Mouse (Mus musculus): ENCODE data around the gene Taar1. TPM values are rescaled to one million over a fixed set of nuclear protein-coding genes. Genes with fewer than 3 reads are reported as not detected.

The Taar1 gene
- polyA plus RNA-seq (2015; fragmentation: Nextera tagmentation; extraction: Ambion mirVana) = not detected in 2 replicates

DNA sequence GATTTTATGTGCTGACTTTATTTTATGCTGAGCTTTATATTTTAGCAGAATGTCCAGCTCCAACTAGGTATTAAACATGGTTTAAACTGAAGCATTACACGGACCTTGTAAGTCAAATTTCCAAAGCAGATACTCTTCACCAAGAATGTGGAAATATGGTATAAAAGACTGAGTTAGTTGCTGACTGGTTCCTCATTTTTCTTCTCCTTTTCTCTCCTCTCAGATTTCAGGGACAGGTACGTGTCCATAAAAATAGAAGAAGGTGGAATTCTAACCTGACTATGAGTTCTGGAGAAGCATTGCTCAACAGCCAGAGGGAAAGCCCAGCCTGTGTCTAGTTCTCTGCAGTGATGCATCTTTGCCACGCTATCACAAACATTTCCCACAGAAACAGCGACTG, at the start of gene Taar1:
Taar1 (plus strand) TSS at position 301 of the 400 bp plus-strand sequence.
- WGBS = 92% methylated on average over 4 of the region's 4 CpGs
- Histone ChIP-seq H3K4me1 (ENCODE audit: control insufficient read depth, insufficient read depth, low read depth, low read length) (no peaks in the 10 kb centered on the region), H3K9ac (ENCODE audit: low read depth, low read length) (no peak within 1 kb of the TSS), H3K4me2 (ENCODE audit: low read length) (no peak within 1 kb of the TSS), H3K4me3 (ENCODE audit: low read length) (no peak within 1 kb of the TSS), H3K9me3 (ENCODE audit: control insufficient read depth, low read length) (no peaks in the 10 kb centered on the region), H3K36me3 (ENCODE audit: control insufficient read depth, insufficient read depth, low read length) (no peaks in the 10 kb centered on the region), H3K27ac (ENCODE audit: low read depth, low read length) (no peak within 1 kb of the TSS), H3K27me3 (replicated peaks; ENCODE audit: control insufficient read depth, insufficient read depth, low read length) (no peaks in the 10 kb centered on the region)
- no peak for ATAC-seq

- no peak overlapping the region for H3K4me3 ChIP-seq (ENCODE audit: low read length)
- H3K36me3 ChIP-seq (ENCODE audit: control insufficient read depth, insufficient read depth, low read length) = no peaks in the 10 kb centered on the region
- no peak overlapping the region for H3K9ac ChIP-seq (ENCODE audit: low read depth, low read length)
- H3K27ac ChIP-seq (ENCODE audit: low read depth, low read length) = no peak overlapping the region
- H3K9me3 ChIP-seq (ENCODE audit: control insufficient read depth, low read length) = no peaks in the 10 kb centered on the region
- WGBS = 93% methylated on average over 6 of the region's 6 CpGs
- ATAC-seq = no peak
- H3K4me1 ChIP-seq (ENCODE audit: control insufficient read depth, insufficient read depth, low read depth, low read length) = no peaks in the 10 kb centered on the region
- H3K27me3 ChIP-seq (replicated peaks; ENCODE audit: control insufficient read depth, insufficient read depth, low read length) = no peaks in the 10 kb centered on the region
- no peak overlapping the region for H3K4me2 ChIP-seq (ENCODE audit: low read length)
Observed at GRCm38 (mm10) chr10:23880695-23881094, 39.5 kb upstream of the Taar1 start.

GRCm38 (mm10) chr10:23884910-23885309, 35.2 kb upstream of the Taar1 start:
- no peaks in the 10 kb centered on the region for H3K27me3 ChIP-seq (replicated peaks; ENCODE audit: control insufficient read depth, insufficient read depth, low read length)
- 83% methylated on average over 1 of the region's 1 CpGs for WGBS
- no peaks in the 10 kb centered on the region for H3K4me1 ChIP-seq (ENCODE audit: control insufficient read depth, insufficient read depth, low read depth, low read length)
- no peak overlapping the region for H3K9ac ChIP-seq (ENCODE audit: low read depth, low read length)
- no peak overlapping the region for H3K27ac ChIP-seq (ENCODE audit: low read depth, low read length)
- ATAC-seq = no peak
- H3K4me2 ChIP-seq (ENCODE audit: low read length) = no peak overlapping the region
- no peaks in the 10 kb centered on the region for H3K9me3 ChIP-seq (ENCODE audit: control insufficient read depth, low read length)
- no peaks in the 10 kb centered on the region for H3K36me3 ChIP-seq (ENCODE audit: control insufficient read depth, insufficient read depth, low read length)
- H3K4me3 ChIP-seq (ENCODE audit: low read length) = no peak overlapping the region

DNA sequence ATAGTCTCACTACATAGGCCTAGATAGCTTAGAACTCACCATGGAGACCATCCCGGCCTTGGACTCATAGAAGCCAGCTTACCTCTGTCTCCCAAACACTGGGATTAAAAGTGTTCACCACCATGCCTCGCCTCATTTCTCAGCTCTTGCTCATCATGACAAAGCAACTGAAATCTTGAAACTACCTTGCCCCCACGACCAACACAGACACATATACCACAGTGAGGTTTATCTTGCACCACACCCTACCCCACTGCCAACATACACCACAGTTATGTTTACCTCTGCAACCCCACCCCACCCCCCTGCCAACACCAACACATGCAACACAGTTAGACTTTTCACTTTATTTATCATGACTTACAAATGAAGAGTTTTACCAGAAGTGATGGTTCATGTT, 34.1 kb upstream of the Taar1 start:
- 83% methylated on average over 3 of the region's 3 CpGs for WGBS
- ATAC-seq = no peak

GRCm38 (mm10) chr10:23892987-23893386, 27.2 kb upstream of the Taar1 start:
- 93% methylated on average over 1 of the region's 1 CpGs for WGBS
- Histone ChIP-seq H3K4me3 (ENCODE audit: low read length) (no peak overlapping the region), H3K9ac (ENCODE audit: low read depth, low read length) (no peak overlapping the region), H3K36me3 (ENCODE audit: control insufficient read depth, insufficient read depth, low read length) (no peaks in the 10 kb centered on the region), H3K27me3 (replicated peaks; ENCODE audit: control insufficient read depth, insufficient read depth, low read length) (no peaks in the 10 kb centered on the region), H3K4me2 (ENCODE audit: low read length) (no peak overlapping the region), H3K9me3 (ENCODE audit: control insufficient read depth, low read length) (no peaks in the 10 kb centered on the region), H3K4me1 (ENCODE audit: control insufficient read depth, insufficient read depth, low read depth, low read length) (no peaks in the 10 kb centered on the region), H3K27ac (ENCODE audit: low read depth, low read length) (no peak overlapping the region)
- no peak for ATAC-seq

More for the DNA sequence above, 34.1 kb upstream of the Taar1 start:
- H3K4me1 ChIP-seq (ENCODE audit: control insufficient read depth, insufficient read depth, low read depth, low read length) = no peaks in the 10 kb centered on the region
- H3K9me3 ChIP-seq (ENCODE audit: control insufficient read depth, low read length) = no peaks in the 10 kb centered on the region
- H3K4me3 ChIP-seq (ENCODE audit: low read length) = no peak overlapping the region
- H3K36me3 ChIP-seq (ENCODE audit: control insufficient read depth, insufficient read depth, low read length) = no peaks in the 10 kb centered on the region
- no peak overlapping the region for H3K9ac ChIP-seq (ENCODE audit: low read depth, low read length)
- H3K27ac ChIP-seq (ENCODE audit: low read depth, low read length) = no peak overlapping the region
- H3K4me2 ChIP-seq (ENCODE audit: low read length) = no peak overlapping the region
- H3K27me3 ChIP-seq (replicated peaks; ENCODE audit: control insufficient read depth, insufficient read depth, low read length) = no peaks in the 10 kb centered on the region

DNA sequence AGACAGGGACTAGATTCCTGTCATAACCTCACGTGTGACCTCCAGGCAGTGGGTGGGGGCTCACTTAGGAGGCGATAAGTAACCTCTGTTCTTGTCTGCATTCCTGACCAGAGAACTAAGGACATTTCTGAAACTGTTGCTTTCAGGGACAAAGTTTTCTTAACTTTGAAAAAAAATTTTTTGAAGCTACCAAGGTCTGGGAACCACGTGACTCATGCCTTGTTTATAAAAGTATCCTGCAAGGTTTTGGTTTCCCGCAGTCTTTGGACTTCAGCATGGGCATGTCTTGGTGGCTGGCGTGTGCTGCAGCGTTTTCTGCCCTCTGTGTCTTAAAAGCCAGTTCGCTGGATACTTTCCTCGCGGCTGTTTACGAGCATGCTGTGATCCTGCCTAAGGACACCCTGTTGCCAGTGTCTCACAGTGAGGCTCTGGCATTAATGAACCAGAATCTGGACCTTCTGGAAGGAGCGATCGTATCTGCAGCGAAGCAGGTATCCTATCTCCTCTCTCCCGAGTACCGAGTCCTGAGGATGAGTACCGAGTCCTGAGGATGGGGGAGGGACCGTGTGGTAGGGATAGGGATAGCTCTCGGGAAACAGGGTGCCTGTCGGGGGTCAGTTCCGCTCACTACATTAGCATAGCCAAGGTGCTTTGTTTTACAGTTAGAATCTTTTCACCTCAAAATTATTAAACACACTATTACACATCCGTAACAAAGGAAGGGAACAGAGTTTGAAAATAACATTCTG, 25.4 kb upstream of the Taar1 start, which contains the start of gene Vnn1:
Vnn1 (plus strand) TSS at position 88 of the 749 bp plus-strand sequence.
- no peak within 1 kb of the TSS for H3K27ac ChIP-seq (ENCODE audit: low read depth, low read length)
- no peaks in the 10 kb centered on the region for H3K4me1 ChIP-seq (ENCODE audit: control insufficient read depth, insufficient read depth, low read depth, low read length)
- H3K4me3 ChIP-seq (ENCODE audit: low read length) = peak within 1 kb of the TSS; percentile 14
- no peaks in the 10 kb centered on the region for H3K9me3 ChIP-seq (ENCODE audit: control insufficient read depth, low read length)
- no peaks in the 10 kb centered on the region for H3K27me3 ChIP-seq (replicated peaks; ENCODE audit: control insufficient read depth, insufficient read depth, low read length)
- peak within 1 kb of the TSS; percentile 45 for H3K4me2 ChIP-seq (ENCODE audit: low read length)
- H3K36me3 ChIP-seq (ENCODE audit: control insufficient read depth, insufficient read depth, low read length) = no peaks in the 10 kb centered on the region
- 38% methylated on average over 21 of the region's 21 CpGs for WGBS
- ATAC-seq = peak; percentile 17; the same call in 1 of the 2 replicates
- H3K9ac ChIP-seq (ENCODE audit: low read depth, low read length) = 0 out of 2 replicates have a peak within 1 kb of the TSS, but pooled peaks have one; percentile 4

DNA sequence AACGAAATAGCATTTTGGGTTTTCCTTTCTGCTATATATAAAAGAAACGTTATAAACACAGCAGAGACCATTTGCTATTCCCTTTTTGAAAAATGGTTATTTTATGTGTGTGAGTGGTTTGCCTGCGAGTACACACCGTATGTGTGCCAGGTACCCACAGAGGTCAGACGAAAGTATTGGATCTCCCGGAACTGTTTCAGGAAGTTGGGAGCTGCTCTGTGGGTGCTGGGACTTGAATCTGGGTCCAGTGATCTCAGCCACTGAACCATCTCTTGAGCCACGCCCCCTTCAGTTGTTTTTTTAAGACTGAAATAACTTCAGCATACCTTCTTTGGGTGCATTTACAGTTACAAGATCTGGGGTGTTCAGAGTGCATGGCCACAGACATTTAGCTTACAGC, 24.8 kb upstream of the Taar1 start:
- Histone ChIP-seq H3K27me3 (replicated peaks; ENCODE audit: control insufficient read depth, insufficient read depth, low read length) (no peaks in the 10 kb centered on the region), H3K9me3 (ENCODE audit: control insufficient read depth, low read length) (no peaks in the 10 kb centered on the region), H3K4me1 (ENCODE audit: control insufficient read depth, insufficient read depth, low read depth, low read length) (no peaks in the 10 kb centered on the region), H3K27ac (ENCODE audit: low read depth, low read length) (no peak overlapping the region), H3K9ac (ENCODE audit: low read depth, low read length) (no peak overlapping the region), H3K4me2 (ENCODE audit: low read length) (no peak overlapping the region), H3K4me3 (ENCODE audit: low read length) (no peak overlapping the region), H3K36me3 (ENCODE audit: control insufficient read depth, insufficient read depth, low read length) (no peaks in the 10 kb centered on the region)
- 82% methylated on average over 7 of the region's 7 CpGs for WGBS
- no peak for ATAC-seq

DNA sequence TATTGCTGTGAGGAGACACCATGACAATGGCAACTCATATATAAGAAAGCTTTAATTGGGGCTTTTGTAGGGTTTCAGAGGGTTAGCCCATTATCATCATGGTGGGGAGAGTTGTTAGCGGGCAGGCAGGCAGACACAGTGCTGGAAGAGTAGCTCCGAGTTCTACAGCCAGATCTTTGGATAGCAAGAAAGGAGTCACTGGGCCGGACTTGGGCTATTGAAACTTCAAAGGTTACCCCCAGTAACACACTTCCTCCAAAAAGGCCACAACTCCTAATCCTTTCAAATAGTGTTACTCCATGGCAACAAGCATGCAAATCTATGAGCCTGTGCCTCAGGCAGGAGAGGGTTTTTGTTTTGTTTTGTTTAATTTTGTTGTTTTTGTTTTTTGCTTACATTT, 19.0 kb upstream of the Taar1 start:
- H3K4me2 ChIP-seq (ENCODE audit: low read length) = no peak overlapping the region
- no peak overlapping the region for H3K9ac ChIP-seq (ENCODE audit: low read depth, low read length)
- H3K4me3 ChIP-seq (ENCODE audit: low read length) = no peak overlapping the region
- no peaks in the 10 kb centered on the region for H3K9me3 ChIP-seq (ENCODE audit: control insufficient read depth, low read length)
- 53% methylated on average over 3 of the region's 3 CpGs for WGBS
- no peak overlapping the region for H3K27ac ChIP-seq (ENCODE audit: low read depth, low read length)
- no peaks in the 10 kb centered on the region for H3K4me1 ChIP-seq (ENCODE audit: control insufficient read depth, insufficient read depth, low read depth, low read length)
- H3K36me3 ChIP-seq (ENCODE audit: control insufficient read depth, insufficient read depth, low read length) = no peaks in the 10 kb centered on the region
- no peak for ATAC-seq
- no peaks in the 10 kb centered on the region for H3K27me3 ChIP-seq (replicated peaks; ENCODE audit: control insufficient read depth, insufficient read depth, low read length)

GRCm38 (mm10) chr10:23905661-23906060, 14.5 kb upstream of the Taar1 start:
- 100% methylated on average over 1 of the region's 1 CpGs for WGBS
- Histone ChIP-seq H3K27me3 (replicated peaks; ENCODE audit: control insufficient read depth, insufficient read depth, low read length) (no peaks in the 10 kb centered on the region), H3K4me3 (ENCODE audit: low read length) (no peak overlapping the region), H3K9me3 (ENCODE audit: control insufficient read depth, low read length) (no peaks in the 10 kb centered on the region), H3K36me3 (ENCODE audit: control insufficient read depth, insufficient read depth, low read length) (no peaks in the 10 kb centered on the region), H3K9ac (ENCODE audit: low read depth, low read length) (no peak overlapping the region), H3K27ac (ENCODE audit: low read depth, low read length) (no peak overlapping the region), H3K4me1 (ENCODE audit: control insufficient read depth, insufficient read depth, low read depth, low read length) (no peaks in the 10 kb centered on the region), H3K4me2 (ENCODE audit: low read length) (no peak overlapping the region)
- ATAC-seq = no peak
